Mouse (Mus musculus) left cerebral cortex, adult 9 months (tissue): ENCODE measurements around the gene Kmt5a.
"Not testable (repeated sequence)": the region's sequence is repeated elsewhere in the genome, so short reads cannot be mapped to it uniquely, and the experiment has no call there.

ENCODE experiments used
- DNase-seq, 2 experiments: peaks; one replicate each; pipeline ENCODE4 v3.0.0; 2022; ENCODE audit warnings: low spot score in 2 of 2

Kmt5a gene

DNA sequence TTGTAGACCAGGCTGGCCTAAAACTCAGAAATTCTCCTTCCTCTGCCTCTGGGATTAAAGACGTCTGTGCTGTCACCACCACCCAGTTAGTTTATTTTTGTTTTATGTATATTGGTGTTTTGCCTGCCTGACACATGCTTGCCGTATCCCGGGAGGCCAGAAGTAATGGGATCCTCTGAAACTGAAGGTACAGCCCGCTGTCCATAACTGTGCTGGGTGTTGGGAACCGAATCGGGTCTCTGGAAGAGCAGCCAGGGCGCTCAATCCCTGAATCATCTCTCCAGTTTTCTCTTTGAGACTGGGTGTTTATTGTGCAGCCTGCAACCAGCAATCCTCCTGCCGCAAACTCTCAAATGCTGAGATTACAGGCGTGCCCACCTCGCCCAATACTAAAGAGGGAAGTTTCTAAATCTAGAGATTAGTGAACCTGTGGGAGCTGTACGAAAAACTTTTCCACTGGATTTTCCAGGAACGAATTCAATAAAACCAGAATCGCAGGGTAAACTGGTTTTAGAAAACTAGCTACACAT is 42.8 kb downstream of the Kmt5a start:
- DNase-seq, result no peak

DNA sequence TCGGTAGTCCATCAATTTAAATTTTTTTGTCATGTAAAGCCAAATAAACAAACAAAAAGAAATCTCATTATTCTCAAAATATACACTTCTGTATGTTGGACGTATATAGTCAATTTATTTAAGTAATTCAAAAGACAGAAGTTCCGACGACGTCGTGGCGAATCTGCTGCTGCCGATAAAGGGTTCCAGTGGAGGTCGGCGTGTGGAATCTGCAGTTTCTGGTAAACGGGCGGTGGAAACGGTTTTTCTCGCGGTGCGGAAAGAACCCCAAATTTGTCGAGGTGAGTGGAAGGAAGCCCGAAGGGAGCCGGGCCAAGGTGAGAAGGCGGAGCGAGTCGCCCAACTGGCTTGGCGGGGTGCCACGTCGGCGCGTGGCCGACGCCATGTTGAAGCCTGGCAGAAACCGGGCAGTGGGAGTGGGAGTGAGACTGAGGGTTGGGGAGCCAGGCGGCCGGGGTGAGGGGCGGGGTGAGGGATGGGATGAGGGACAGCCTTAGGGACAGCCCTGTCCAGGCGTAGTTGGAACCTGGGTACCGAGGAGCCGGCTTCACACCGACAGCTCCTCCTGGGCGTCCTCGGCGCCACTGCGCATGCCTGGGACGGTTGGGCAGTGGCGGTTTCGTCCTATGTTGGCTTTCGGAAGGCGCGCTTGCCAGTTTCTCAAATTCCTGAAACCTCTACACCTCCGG is 43.4 kb downstream of the Kmt5a start, which contains the start of gene Snrnp35:
TSS of gene Snrnp35 (plus strand) at position 169 of the 689 bp plus-strand sequence.
- peak in 1 of 2 experiments; percentile 89 for DNase-seq

DNA sequence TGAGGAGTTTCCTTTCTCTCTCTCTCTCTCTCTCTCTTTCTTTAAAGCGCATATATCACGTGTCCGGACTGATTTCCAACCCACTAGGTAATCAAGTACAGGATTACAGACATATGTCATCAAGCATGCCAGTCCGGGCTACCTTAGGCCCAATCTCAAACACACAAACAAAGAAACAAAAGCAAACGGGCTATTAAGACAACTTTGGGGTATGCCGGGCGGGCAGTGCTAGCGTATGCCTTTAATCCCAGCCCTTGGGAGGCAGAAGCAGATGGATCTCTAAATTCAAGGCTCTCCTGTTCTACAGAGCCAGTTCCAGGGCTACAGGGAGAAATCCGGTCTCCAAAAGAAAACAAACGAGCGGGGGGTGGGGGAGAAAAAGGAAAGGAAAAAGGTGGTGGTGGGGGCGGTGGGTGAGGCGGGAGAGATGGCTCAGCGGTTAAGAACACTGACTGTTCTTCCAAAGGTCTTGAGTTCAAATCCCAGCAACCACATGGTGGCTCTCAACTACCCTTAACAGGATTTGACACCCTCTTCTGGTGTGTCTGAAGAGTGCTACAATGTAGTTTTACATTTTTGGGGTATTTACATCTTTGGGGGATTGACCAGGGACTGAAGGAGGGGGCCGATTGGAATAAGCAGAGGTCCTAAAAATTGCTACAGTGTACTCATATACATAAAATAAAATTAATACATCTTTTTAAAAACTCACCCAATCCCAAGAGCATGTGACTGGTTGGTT is 44.1 kb downstream of the Kmt5a start:
- no peak for DNase-seq

DNA sequence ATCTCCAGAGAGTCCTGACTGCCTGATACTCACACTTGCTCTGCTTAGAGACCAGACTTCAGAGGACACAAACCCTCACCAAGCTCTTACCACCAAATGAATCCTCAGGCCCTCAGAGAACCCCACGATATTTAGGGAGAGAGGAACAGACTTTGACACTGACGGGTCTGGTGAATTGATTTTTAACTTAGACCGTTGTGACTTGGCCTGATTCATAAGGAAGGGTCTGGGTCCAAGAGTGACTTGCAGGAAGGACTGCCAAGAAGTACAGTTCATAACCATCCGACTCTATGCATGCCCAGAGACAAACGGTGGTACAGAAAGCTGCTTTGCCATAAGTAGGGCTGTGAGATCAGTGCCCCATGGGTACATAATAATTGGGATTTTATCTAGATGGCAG is 45.9 kb downstream of the Kmt5a start:
- no peak for DNase-seq

DNA sequence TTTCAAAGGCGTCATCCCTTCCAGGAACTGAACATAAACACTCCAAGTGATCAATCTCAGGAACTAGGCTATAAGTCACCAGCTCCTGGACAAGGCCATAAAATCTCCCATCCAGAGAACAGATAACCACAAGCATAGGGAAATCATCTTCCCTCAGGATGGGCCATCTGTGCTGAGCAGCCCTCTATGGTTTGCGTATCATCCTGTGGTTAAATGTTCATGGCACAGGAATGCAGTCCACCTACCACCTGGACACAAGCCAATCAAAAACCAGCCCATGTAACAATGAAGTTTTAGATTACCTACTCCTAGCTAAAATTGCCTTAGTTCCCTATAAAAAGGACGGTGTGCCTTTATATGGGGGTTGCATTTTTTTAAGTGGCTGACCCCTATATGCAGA is 49.2 kb downstream of the Kmt5a start:
- DNase-seq, result no peak

DNA sequence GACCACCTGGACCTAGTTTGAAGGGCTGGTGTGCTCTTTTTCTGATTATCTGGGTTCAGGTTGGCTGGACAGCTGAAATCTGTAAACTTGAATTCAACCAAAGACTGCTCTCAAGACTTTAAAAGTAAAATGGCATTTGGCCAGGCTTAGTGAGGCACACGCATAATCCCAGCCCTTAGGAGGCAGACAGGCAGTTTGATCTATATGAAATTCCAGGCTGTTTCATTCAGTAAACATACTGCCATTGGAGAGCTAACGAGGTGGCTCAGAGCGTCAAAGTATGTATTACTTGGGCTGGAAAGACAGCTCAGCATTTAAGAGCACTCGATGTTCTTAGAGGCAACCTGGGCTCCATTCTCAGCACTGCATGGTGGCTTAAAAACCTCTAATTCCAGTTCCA is 52.0 kb downstream of the Kmt5a start:
- no peak for DNase-seq

DNA sequence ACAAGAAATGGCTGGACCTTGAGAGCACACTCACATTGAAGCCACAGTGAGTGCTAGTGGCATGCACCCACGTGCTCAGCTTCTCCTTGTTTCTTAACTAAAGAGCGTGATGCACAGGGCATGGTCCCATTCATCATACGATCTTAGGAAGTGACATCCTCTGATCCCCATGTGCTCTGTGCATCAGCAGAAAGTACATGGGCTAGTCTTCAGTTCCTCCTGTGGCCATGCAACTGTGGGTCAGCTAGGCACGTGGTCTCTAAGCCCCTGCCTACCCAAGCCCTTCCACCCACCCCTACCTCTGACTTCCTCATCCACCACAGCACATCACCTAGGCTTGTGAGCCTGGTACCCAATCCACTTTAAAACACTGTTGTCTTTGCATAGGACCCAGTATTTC is 52.9 kb downstream of the Kmt5a start:
- no peak for DNase-seq

DNA sequence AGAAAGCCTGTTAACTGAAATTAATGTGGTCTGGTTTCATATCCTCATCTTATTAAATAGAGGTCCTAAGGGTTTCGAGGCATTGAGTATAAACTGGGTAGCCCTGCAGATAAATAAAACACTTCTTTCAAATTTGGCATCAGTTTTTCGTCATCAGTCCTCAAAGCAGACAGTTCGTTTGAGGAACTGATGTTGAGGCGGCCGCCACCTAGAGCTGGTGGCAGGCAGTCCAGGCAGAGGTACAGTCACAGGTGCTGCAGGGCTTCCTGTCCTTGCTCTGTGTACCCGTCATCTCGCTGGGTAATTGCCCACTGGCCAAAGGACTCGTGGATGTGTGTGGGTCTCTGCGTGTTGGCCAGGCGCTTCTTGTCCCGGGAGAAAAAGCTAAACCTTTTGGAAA is 53.7 kb downstream of the Kmt5a start:
- DNase-seq, result no peak

DNA sequence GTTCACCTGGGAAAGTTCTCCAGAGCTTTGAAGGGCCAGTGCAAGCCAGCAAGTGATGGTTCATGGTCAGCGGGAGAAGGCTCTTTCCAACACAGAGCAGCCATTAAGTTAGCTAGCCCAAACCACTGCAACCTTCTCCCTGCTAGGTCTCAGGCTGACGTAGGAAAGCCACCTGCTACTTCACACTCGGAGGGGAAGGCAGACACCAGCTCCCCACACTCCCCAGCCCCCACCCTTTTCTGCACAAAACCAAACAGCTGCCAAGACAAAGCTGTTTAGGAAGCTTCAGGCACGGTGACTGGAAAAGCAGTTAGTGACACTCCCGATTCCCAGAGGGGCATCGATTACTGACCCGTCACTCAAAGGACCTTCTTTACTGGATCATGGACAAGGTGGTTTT is 55.8 kb downstream of the Kmt5a start:
- DNase-seq, result peak in 1 of 2 experiments; percentile 55

DNA sequence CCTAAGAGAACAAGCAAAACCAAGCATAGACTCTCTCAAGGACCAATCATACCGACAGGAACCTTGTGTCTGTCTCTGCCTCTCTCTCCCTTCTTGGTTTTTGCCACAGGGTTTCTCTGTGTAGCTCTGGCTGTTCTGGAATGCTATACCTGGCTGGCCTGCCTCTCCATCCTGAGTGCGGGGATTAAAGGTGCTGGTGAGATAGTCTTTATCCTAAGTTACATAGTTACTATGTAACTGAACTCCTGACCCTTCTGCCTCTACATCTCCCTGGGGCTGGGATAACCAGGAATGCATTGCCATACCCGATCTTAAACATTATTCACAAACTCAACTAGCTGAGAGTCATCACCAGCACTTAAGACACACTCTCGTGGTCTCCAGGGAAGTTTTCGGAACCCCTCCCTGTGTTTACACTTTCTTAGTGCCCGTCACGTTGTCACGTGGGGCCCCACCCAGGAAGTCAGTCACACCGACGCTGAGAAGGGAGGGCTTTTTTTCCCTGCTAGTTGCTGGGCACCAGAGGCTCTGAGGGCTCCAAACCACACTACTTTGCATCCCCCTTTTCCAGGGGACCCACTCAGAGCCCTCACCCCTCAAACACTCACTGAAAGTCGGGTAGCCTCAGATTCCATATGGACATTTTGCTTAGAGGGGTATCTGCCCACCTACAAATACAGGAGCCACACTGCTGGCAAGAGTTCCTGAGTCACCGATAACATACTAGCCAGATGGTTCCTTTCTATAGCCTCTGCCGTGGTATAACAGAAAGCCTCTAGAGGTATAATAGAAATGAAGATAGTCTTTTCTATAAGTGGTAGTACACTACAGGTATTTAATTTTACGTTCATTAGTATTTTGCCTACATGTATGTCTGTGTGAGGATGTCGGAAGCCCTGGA is 57.1 kb downstream of the Kmt5a start:
- no peak for DNase-seq

DNA sequence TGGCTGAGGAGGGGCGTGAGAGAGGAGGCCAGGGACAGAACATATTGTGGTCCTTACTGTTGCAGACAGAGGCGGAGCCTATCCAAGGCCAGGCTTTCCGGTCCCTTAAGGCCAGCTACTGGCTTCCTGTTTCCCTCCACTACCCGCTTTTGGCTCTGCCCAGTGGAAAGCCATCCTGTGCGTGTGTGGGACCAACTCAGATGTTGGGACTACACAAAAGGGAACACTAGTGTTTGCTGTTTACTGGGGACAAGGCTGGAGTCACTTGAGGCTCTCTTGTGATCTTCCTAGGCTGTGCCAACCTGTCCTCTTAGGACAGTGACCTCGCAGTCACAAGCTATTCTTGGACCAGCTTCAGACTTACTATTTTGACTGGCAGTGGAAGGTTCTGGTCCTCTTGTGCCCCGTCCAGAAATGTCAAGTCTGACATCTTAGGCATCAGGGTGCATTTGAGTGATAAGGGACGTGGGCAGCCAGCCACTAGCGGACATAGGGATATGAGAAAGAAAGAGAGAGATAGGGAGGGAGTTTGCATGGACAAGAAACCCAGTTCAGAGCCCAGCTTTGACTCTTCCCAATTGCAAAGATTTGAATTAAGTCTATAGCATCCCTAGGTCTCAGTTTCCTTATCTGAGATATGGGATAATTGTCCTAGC is 58.6 kb downstream of the Kmt5a start:
- no peak for DNase-seq

DNA sequence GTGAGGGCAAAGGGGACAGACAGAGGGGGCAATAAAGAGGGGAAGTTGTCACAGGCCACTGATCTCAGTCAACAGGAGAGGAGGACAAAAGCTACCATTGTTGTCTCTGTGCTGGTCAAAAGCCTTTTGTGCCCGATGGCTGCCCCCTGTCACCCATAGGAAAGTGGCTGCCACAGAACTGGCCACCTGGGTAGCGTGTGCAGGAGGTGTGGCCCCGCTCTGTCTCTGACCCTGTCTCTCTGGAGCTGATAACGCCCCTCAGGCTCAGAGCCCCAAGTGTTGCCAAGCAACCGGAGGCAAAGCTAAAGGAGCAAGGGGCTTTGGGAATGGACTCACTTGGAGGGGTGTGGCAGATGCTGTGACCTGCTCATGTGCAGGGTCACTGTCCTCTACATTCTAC is 59.3 kb downstream of the Kmt5a start:
- no peak for DNase-seq

DNA sequence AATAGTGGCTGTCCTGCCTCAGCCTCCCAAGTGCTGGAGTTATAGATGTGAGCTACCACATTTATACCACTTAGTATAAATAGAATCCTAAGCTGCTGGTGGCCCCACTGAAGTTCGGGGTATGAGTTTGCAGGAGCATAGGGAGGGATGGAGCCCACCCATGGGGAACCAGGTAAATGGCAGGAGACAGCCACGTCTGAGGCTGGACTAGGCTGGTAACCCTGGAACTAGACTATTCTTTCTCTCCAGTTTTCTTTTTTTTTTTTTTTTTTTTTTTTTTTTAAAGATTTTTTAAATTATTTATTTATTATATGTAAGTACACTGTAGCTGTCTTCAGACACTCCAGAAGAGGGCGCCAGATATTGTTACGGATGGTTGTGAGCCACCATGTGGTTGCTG is 60.3 kb downstream of the Kmt5a start:
- DNase-seq, result not testable (repeated sequence)

DNA sequence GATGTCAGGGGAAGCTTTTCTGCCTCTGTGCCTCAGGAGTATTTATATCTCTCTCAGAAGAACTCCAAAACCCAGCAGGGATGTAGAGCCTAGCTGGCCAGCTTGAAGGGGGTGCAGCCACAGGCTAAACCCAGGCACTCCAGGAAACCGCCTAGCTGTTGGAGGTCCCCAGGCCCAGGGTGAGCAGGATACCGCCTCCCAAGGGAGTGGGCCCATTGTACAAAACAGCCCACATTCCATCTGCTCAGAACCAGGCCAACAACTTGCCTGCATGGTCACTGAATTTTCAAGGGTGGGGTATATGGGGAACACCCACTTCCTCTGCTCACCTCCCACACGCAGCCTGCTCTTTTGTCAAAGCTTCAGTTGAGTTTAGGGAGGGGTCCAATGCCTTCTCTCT is 60.8 kb downstream of the Kmt5a start:
- DNase-seq, result peak in 1 of 2 experiments; percentile 73

DNA sequence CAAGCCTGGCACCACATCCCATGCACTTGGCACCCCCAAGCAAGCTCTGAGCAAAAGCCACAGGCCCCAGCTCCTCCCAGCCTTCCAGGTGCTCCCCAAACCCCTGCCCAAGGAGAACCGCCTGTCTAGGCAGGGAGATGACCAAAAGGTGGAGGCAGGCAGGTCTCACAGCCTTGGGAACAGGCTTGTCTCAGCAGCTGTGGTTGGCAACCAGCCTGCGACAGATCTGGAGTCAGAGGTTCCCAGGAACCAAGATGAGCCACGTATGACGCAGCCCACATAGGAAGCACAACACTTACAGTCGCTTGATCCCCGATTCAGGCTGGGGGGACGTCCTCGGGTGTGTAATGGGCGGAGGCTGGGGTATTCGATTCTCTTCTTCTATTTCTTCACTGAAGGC is 61.8 kb downstream of the Kmt5a start:
- DNase-seq, result no peak

DNA sequence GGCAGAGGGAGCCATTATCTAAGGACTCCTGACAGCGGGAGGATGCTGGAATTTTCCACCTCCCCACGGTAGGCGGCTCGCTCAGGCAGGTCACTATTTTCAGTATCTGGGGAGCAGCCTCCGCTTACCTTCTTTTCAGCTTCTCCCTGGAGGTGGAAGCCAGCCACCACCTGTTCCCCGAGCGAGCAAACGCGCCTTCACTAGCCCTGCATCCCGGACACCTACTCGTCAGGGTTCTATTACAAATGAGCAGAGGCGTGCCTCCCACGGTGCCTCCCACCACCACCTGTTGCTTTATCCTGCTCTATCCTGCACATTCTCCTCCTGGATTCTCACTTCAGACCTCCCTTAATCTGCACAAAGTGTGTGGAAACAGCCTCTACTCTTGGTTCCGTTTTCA is 64.0 kb downstream of the Kmt5a start:
- peak; percentile 74 to 93 for DNase-seq

DNA sequence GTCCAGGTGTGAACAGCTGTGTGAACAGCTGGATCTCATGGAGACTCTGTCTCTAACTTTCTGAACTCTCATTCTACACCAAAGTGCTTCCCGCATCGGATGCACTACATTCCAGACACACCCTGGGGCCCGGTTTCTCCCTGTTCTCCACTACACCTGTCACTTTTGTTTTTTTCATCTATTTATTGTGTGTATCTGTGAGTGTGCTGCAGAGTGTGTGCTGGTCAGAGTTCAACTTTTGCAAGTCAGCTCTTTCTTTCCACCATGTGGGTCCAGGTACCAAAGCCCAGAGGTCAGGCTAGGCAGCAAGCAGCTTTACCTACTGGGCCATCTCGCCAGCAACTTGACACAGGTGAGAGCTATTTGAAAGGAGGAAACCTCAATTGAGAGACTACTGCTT is 65.5 kb downstream of the Kmt5a start:
- DNase-seq, result no peak

DNA sequence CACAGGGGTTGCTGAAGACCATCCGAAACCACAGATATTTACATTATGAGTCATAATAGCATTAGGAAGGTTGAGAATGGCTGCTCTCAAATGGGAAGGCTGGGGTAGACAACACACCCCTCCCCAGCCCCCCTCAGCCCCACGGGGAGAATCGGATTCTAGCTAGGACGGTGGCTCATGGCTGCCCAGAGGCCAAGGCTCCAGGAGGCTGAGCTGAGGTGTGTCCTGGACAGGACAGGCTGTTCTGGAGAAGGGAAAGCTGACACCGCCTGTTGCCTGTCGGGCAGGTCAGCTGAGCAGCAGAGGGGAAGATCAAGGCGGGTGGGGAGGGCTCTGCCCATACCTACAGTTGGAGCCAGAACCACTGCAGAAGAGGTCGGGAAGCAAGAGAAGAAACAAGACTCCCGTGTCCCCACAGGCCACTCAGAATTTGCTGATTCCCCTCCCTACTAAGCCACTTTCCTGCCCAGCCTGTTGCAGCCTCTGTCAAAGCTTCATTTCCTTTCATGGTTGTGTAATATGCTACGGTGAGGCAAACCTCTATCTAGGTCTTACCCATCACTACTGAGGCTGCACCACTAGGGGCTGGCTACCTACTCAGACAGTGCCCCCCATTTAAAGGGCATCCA is 67.1 kb downstream of the Kmt5a start:
- no peak for DNase-seq

DNA sequence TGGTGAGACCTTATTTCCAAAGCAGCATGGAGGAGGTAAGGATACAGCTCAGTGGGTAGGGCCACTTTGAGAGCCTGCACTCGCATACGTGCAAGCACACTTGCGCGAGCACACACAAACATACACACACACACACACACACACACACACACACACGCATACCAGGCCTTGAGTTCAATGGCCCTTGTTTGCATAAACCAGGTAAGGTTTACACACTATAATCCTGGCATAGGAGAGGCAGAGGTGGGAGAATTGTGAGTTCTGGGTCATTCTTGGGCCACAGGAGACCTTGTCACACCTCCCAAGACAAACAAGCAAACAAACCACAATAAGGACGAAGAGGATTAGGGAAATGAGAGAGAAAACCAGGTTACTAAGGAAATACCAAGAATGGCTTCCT is 69.5 kb downstream of the Kmt5a start:
- DNase-seq, result no peak

DNA sequence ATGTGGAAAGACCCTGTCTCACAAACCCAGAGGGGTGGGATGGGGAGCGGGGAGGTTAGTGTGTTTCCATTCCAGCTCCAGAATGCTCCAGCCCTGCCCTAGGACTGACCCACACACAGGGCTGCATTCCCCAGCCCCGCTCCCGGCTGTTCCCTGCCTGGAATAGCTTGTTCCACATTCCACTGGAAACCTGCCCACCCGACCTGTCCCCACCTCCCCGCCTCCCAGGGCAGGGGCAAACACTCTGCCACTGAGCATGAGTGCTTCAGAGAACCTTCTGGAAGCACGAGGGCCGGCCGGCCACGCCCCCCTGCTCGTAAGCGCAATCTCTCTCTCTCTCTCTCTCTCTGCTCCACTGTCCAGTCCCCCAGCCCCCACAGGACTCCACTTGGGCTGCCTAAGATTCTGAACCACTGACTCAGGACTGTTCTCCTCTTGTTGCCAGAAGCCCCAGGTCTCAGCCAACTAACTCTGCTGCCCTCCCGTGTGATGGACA is 70.1 kb downstream of the Kmt5a start:
- no peak for DNase-seq

DNA sequence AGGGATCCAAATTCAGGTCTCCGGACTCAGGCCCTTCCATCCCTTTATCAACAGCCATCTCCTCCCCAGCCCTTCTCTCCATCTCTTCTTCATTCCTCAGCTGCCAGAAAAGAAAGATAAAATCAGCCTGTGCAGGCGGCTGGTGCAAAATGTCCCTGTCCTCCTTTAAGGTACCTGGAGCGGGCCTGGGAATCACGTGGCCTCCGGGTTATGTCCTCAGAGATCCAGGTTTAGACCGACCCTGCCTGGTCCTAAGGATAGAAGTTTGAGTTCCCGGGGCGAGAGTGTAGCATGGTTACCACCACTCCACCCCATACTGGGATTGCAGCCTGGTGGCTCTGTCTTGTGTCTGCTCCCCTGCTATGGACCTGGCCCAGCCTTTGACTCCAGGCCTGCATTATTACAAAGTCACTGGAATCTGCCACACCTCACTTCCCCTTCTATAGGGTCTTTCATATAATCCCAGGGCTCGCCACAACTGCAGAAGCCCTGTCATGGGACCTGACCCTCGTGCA is 70.9 kb downstream of the Kmt5a start:
- no peak for DNase-seq
